Mouse (Mus musculus) E14TG2a.4 (cell line): ENCODE data around the gene Apoc2.

Experiments
- H3K27me3 ChIP-seq: 2 replicates; pipeline ENCODE4 v1.6.1; 2014; ENCODE audit warnings: low read length, control low read depth; ENCODE audit not compliant: insufficient read depth
- H3K36me3 ChIP-seq: 2 replicates; pipeline ENCODE4 v1.6.1; 2014; ENCODE audit warnings: low read length, control low read depth; ENCODE audit not compliant: insufficient read depth
- H3K4me1 ChIP-seq: replicated peaks from 2 replicates; pipeline ENCODE4 v1.6.1; 2014; ENCODE audit warnings: low read depth, low read length, control low read depth
- H3K4me3 ChIP-seq: replicated peaks from 2 replicates; pipeline ENCODE4 v1.5.1; 2014; ENCODE audit warnings: mild to moderate bottlenecking, low read length
- H3K9me3 ChIP-seq: 2 replicates; pipeline ENCODE4 v1.6.1; 2014; ENCODE audit warnings: low read length, control low read depth
- CTCF ChIP-seq: conservative IDR thresholded peaks from 2 replicates; pipeline ENCODE4 v1.5.1; 2014; ENCODE audit warnings: low read length
- NANOG ChIP-seq: IDR thresholded peaks from 2 replicates; pipeline ENCODE4 v1.6.1; 2014; ENCODE audit warnings: borderline replicate concordance, low read length, mixed read lengths
- POU5F1 ChIP-seq: IDR thresholded peaks from 2 replicates; pipeline ENCODE4 v1.6.1; 2014; ENCODE audit warnings: low read length, borderline replicate concordance

Apoc2 gene

DNA sequence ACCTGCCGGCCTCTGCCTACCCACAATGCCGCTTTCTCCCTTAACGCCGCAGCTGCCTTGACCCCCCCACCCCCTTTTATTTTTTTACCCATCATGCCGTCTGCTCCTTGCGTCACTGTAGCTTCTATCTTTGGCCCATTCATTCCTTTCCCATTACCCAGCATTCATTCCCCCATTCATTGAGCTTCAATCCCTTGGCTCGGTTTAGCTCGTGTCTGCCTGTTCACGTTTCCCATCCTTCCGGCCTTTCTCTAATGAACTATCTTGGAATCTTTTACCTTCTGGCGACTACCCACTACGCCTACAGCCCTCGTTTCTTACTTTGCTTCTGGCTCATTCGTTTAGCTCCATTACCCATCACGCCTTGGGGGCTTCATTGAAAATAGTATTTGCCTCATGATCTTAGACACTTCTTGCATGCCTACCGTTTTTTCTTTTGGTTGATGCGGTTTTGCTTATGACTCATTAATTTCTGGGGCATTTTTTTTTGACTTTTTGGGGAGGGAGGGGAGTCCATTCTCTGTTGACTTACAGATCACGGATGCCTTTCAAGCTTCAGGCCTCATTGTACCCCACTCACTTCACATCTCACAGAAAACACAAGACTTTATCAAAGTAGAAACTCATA is 38.4 kb upstream of the Apoc2 start:
- H3K9me3 ChIP-seq: no peaks in the 10 kb centered on the region
- H3K27me3 ChIP-seq: no peaks in the 10 kb centered on the region
- peak overlapping the region; percentile 76 for H3K4me3 ChIP-seq
- H3K4me1 ChIP-seq: peaks cover 65% of the 10 kb centered on the region
- no peak for TF ChIP-seq CTCF
- no peak for TF ChIP-seq NANOG
- TF ChIP-seq POU5F1: no peak
- peaks cover 74% of the 10 kb centered on the region for H3K36me3 ChIP-seq

DNA sequence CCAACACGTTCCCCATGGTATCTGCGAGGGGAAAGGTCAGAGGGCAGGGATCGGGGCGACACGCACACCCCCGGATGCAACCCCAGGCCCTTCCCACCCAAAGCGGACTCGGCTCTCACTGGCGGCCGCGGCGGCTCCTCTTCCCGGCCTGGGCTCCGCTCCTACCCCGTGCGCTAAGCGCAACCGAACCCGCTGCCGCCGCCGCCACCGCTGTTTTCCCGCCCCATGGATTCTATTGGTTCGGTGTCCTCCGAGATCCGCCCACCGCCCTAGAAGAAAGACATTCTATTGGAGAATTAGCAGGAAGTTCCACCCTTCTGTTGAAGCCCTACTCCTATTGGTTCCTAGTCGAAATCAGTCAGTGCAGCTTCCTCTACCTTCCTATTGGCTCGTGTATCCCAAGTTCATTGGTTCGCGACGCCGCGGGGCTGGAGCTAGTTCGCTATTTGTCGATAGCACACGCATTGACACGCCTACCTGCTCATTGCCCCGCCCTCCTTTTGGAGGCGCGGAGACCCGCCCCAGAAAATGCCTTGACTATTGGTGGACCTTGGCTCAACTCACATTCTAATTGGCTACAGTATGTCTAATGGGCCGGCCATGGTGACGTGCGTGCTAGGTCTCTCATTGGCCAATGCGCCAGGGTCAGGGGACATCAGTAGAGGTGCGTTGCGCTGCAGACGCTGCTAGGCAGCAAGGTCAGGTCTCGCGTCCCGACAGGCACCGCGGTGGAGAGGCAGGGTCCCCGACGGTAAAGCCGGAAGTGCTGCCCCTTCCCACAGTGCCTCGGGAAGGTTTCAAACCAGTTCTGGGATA is 37.7 kb upstream of the Apoc2 start, which contains the start of gene Tomm40:
TSS of gene Tomm40 (minus strand) at position 200 of the 816 bp plus-strand sequence.
- H3K27me3 ChIP-seq: no peaks in the 10 kb centered on the region
- H3K4me1 ChIP-seq: peaks cover 71% of the 10 kb centered on the region
- no peaks in the 10 kb centered on the region for H3K9me3 ChIP-seq
- H3K4me3 ChIP-seq: peak within 1 kb of the TSS; percentile 100
- peaks cover 74% of the 10 kb centered on the region for H3K36me3 ChIP-seq
- TF ChIP-seq CTCF (no peak), POU5F1 (no peak), NANOG (no peak)

DNA sequence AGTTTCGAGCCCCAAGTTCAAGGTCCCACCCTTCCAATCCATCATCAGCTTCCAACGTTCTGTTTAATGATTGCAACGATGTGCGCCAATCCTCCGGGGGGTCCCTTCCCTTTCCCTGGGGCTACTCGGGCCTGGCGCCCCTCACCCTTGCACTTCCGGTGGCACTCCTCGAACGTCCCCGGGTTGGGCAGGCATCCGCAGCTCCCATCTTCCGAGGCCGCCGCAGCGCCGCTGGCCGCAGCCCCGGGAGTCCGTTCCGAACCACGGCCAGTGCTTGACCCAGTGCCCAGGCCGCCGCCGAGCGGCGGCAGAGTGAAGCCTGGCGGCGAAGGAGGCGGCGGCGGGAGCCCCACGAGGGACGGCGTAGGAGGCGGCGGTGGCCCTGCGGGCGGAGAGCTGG is 37.1 kb upstream of the Apoc2 start:
- H3K4me3 ChIP-seq: peak overlapping the region; percentile 100
- H3K4me1 ChIP-seq: peaks cover 75% of the 10 kb centered on the region
- H3K36me3 ChIP-seq: peaks cover 74% of the 10 kb centered on the region
- TF ChIP-seq POU5F1 (no peak), NANOG (no peak), CTCF (no peak)
- no peaks in the 10 kb centered on the region for H3K27me3 ChIP-seq
- H3K9me3 ChIP-seq: no peaks in the 10 kb centered on the region

DNA sequence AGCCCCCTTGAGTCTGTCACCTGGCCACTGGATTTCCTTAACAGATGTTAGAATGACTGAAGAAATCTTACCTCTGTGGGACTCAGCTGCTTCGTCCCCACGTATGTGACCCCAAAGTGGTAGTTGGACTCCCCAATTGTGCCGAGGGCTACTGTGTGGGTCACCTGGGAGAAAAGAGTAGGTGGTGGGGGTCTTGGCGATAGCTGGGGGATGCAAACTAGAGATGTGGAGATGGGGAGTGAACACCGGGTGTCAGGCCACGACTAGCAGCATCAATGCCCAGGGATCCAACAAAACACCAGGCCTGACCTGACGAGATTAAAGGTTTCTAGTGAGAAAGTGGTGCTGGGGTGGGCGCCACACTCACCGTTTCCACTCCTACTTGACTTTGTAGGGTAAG is 35.9 kb upstream of the Apoc2 start:
- peak overlapping the region; percentile 100 for H3K4me3 ChIP-seq
- TF ChIP-seq NANOG: no peak
- H3K27me3 ChIP-seq: no peaks in the 10 kb centered on the region
- H3K36me3 ChIP-seq: peaks cover 74% of the 10 kb centered on the region
- H3K9me3 ChIP-seq: no peaks in the 10 kb centered on the region
- H3K4me1 ChIP-seq: peaks cover 74% of the 10 kb centered on the region

DNA sequence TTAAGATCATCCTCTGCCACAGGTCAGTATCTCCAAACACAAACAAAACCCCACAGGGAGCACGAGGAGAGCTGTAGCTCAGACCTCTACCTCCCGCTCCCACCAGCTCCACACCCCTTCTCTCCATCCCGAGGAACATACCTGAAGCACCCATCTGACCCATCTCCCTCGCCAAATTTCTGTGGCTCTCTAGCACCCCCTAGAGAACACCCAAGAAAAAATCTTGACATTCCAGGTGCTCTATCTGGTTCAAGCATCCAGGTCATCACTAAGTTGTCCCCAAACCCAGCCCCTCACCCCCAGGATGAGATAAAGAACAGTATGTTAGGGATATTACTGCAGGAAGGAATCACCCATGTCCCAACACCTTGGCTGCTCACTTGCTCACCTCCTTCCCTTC is 35.5 kb upstream of the Apoc2 start:
- no peak for TF ChIP-seq NANOG
- peak; percentile 60 for TF ChIP-seq CTCF
- no peak for TF ChIP-seq POU5F1
- H3K27me3 ChIP-seq: no peaks in the 10 kb centered on the region
- no peaks in the 10 kb centered on the region for H3K9me3 ChIP-seq
- H3K4me1 ChIP-seq: peaks cover 70% of the 10 kb centered on the region
- peaks cover 73% of the 10 kb centered on the region for H3K36me3 ChIP-seq
- peak overlapping the region; percentile 100 for H3K4me3 ChIP-seq

DNA sequence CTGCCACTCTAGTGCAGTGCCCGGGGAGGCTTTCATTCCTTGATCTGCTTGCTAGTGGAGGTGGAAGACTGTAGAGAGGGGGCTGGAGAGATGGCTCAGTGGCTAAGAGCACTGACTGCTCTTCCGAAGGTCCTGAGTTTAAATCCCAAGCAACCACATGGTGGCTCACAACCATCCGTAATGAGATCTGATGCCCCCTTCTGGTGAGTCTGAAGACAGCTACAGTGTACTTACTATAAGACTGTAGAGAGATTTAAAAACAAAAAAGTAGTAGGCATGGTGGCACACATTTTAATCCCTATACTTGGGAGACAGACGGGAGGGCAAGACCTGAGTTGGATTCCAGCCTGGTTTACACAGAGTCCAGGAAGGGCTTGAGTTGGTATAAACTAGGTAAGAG is 34.7 kb upstream of the Apoc2 start:
- H3K27me3 ChIP-seq: no peaks in the 10 kb centered on the region
- TF ChIP-seq POU5F1 (no peak), CTCF (peak; percentile 29), NANOG (no peak)
- H3K36me3 ChIP-seq: peaks cover 75% of the 10 kb centered on the region
- no peak overlapping the region; the same call in 1 of the 2 replicates for H3K4me3 ChIP-seq
- no peaks in the 10 kb centered on the region for H3K9me3 ChIP-seq
- peaks cover 67% of the 10 kb centered on the region for H3K4me1 ChIP-seq

DNA sequence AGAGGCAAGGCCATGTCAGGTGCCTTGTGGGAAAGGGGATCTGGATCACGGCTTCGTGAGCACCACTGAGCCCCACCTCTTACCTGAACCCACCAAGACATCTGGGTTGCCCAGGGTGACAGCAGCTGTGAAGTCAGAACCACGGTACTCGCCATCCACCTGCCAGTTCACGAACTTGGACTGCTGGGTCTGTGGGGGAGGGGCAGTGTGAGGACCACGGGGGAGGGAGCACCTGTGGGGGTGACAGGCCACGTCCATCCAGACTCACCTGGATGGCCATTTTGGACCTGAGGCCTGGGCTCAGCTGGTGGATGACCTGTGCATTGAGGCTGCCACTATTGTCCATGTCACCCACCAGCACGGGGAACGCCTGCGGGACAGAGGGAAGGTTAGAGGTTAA is 32.9 kb upstream of the Apoc2 start:
- no peak for TF ChIP-seq CTCF
- TF ChIP-seq POU5F1: no peak
- no peak for TF ChIP-seq NANOG
- Histone ChIP-seq H3K9me3 (no peaks in the 10 kb centered on the region), H3K4me3 (no peak overlapping the region), H3K27me3 (no peaks in the 10 kb centered on the region), H3K36me3 (peaks cover 82% of the 10 kb centered on the region), H3K4me1 (peaks cover 55% of the 10 kb centered on the region)

DNA sequence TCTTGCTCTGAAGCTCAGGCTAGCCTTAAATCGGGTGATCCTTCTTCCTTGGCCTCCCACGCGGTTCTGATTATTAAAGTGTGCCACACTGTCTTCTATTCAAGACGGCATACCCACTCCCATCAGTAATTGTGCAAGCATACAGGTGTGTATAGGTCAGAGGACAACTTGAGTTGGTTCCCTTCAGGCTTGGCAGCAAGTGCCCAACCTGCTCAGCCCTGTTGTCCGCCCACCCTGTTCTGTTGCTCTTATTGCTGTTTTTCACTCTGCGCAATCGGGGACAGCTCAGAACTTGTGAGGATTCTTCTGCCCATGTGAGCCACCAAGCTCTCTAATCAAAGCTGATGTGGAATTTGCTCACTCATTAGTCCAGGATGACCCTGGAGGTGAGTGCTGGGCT is 27.5 kb upstream of the Apoc2 start:
- TF ChIP-seq POU5F1 (no peak), CTCF (no peak), NANOG (no peak)

DNA sequence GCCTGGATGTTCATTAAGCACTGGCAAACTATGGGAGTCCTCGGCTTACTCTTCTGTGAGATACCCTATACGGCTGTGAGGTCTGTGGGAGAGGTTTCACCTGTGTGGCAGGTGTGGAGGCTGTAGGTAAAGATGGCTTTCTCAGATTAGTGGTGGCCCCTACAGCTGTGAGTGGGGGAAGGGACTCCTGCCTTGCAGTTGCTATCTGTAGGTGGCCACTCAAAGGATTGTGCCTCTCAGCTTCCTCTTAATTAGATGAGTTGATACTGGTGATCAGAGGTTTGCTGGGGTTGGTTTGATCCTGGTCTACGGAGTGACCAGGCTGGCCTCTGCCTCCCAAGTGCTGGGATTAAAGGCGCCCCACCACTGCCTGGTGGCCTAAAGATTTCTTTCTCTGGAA is 26.7 kb upstream of the Apoc2 start:
- TF ChIP-seq NANOG (no peak), CTCF (no peak), POU5F1 (no peak)
- Histone ChIP-seq H3K9me3 (no peaks in the 10 kb centered on the region), H3K4me1 (peaks cover 64% of the 10 kb centered on the region), H3K4me3 (no peak overlapping the region), H3K27me3 (no peaks in the 10 kb centered on the region), H3K36me3 (peaks cover 85% of the 10 kb centered on the region)

More for the DNA sequence above, 27.5 kb upstream of the Apoc2 start:
- Histone ChIP-seq H3K27me3 (no peaks in the 10 kb centered on the region), H3K9me3 (no peaks in the 10 kb centered on the region), H3K4me3 (no peak overlapping the region), H3K36me3 (peaks cover 87% of the 10 kb centered on the region), H3K4me1 (peaks cover 62% of the 10 kb centered on the region)
